Mouse (Mus musculus) forebrain, embryonic 12.5 days (tissue): ENCODE data around the gene Cavin1. TPM values are rescaled to one million over a fixed set of nuclear protein-coding genes. Genes with fewer than 3 reads are reported as not detected.

ENCODE experiments used
- ATAC-seq: fragments of 200-750 bp; cut with Nextera tagmentation; 2 replicates; pipeline ENCODE4 v1.8.0; 2017; ENCODE audit warnings: moderate TSS enrichment; ENCODE audit not compliant: low FRiP score
- H3K27ac ChIP-seq: fragments of 300-500 bp; sonication (generic); 2 replicates; pipeline ENCODE4 v1.5.1; 2016; ENCODE audit warnings: mild to moderate bottlenecking
- H3K27me3 ChIP-seq: fragments of 300-500 bp; sonication (generic); 2 replicates; pipeline ENCODE4 v1.6.1; 2016; ENCODE audit warnings: mild to moderate bottlenecking
- H3K36me3 ChIP-seq: fragments of 300-500 bp; sonication (generic); replicated peaks from 2 replicates; pipeline ENCODE4 v1.6.1; 2016; ENCODE audit warnings: mild to moderate bottlenecking
- H3K4me1 ChIP-seq: fragments of 300-500 bp; sonication (generic); 2 replicates; pipeline ENCODE4 v1.6.1; 2016
- H3K4me2 ChIP-seq: fragments of 300-500 bp; sonication (generic); 2 replicates; pipeline ENCODE4 v1.6.1; 2016; ENCODE audit warnings: mild to moderate bottlenecking, moderate library complexity
- H3K4me3 ChIP-seq: fragments of 300-500 bp; sonication (generic); replicated peaks from 2 replicates; pipeline ENCODE4 v1.5.1; 2016; ENCODE audit warnings: mild to moderate bottlenecking
- H3K9ac ChIP-seq: fragments of 300-500 bp; sonication (generic); 2 replicates; pipeline ENCODE4 v1.6.1; 2016; ENCODE audit warnings: mild to moderate bottlenecking
- H3K9me3 ChIP-seq: fragments of 300-500 bp; sonication (generic); 2 replicates; pipeline ENCODE4 v1.6.1; 2016
- WGBS: fragments of 180-500 bp; shearing (Covaris S2); methylation state at CpG from one replicate; pipeline ENCODE4 v1.1.7; 2016; 5-methylcytosine and 5-hydroxymethylcytosine counted together
- polyA plus RNA-seq: library from polyadenylated mRNA; unstranded; fragments of >200 nt; fragmentation: Nextera tagmentation; extraction: Ambion mirVana; gene quantifications from 2 replicates; pipeline ENCODE4 v1.2.1, GENCODE M21; 2016

Cavin1 gene
- polyA plus RNA-seq, 1 experiment from 2014 or later = 35.6 TPM

DNA sequence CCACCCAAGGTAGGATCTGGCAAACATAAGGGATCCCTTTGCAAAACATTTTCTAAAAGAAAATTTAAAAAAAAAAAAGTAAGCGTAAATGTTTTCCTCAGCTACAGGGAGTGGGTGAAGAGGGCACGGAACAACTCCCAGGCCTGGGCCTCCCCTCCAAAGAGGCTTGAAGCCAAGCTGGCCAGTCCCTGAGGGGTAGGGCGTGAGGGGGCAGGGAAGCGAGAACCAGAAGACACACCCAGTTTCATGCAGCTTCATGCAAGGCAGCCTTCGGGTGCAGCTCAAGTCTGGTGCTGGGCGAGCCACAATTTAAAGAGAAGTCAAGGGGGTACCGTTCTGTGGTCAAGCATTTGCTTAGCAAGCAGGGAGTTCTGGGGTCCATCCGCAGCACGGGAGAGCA lies 7.0 kb downstream of the Cavin1 start:
- H3K9ac ChIP-seq = no peak overlapping the region
- no peak overlapping the region for H3K4me2 ChIP-seq
- ATAC-seq = no peak
- peaks cover 7% of the 10 kb centered on the region for H3K4me1 ChIP-seq
- no peak overlapping the region for H3K27ac ChIP-seq
- H3K9me3 ChIP-seq = no peaks in the 10 kb centered on the region
- no peak overlapping the region for H3K4me3 ChIP-seq
- H3K27me3 ChIP-seq = peaks cover 77% of the 10 kb centered on the region
- 84% methylated on average over 9 of the region's 9 CpGs for WGBS
- no peaks in the 10 kb centered on the region for H3K36me3 ChIP-seq

DNA sequence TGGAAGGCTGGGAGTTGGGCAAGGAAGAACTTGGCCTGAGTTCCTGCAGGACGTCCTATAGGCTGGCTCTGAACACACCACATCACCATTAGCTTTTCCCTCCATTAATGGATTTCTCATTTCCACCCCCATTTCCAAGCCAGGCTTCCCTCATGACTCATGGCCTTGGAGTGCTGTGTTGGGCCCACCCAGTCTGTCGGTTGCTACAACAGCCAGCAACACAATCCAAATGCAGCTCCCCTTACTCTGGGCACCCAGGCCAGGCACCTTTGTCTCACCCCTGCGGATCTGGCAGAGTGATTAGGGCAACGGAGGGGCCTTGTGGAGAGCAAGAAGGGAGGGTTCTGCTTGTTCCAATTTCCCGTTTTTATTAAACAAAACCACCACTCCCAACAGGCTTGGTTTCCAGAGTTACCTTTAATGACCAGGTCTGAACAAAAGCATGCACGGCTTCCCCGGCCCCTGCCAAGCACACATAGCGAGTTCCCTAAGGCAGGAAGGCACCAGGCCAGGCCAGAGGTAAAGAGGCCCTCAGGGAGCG lies 8.2 kb downstream of the Cavin1 start:
- Histone ChIP-seq H3K36me3 (no peaks in the 10 kb centered on the region), H3K27ac (no peak overlapping the region), H3K4me1 (peaks cover 12% of the 10 kb centered on the region), H3K9ac (no peak overlapping the region), H3K27me3 (peaks cover 77% of the 10 kb centered on the region), H3K9me3 (no peaks in the 10 kb centered on the region), H3K4me2 (no peak overlapping the region), H3K4me3 (no peak overlapping the region)
- ATAC-seq = no peak
- WGBS = 63% methylated on average over 9 of the region's 9 CpGs

DNA sequence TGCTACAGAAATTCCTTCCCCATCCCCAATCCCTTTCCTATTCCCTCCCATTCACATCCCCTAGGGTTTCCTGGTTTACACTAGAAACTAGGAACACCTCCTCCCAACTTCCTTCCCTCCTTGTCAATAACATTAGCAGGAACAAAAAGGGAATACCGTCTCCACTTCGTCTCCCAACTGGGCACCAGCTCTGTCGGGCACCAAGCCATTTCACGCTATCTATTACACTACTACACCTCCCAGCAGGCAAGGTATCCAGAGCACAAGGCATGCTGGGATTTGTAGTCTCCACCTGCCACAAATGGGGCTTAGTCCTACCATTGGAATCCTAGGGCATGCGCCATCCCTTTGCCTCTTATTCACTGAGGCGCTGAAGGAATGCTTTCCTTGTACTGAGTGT lies 10.1 kb downstream of the Cavin1 start:
- peak; percentile 75; the same call in 1 of the 2 replicates for ATAC-seq
- H3K36me3 ChIP-seq = no peaks in the 10 kb centered on the region
- no peak overlapping the region for H3K4me3 ChIP-seq
- H3K9me3 ChIP-seq = no peaks in the 10 kb centered on the region
- peaks cover 13% of the 10 kb centered on the region for H3K4me1 ChIP-seq
- H3K9ac ChIP-seq = no peak overlapping the region
- no peak overlapping the region for H3K27ac ChIP-seq
- H3K4me2 ChIP-seq = peak overlapping the region; percentile 21; the same call in 1 of the 2 replicates
- H3K27me3 ChIP-seq = peaks cover 73% of the 10 kb centered on the region
- 10% methylated on average over 6 of the region's 6 CpGs for WGBS

DNA sequence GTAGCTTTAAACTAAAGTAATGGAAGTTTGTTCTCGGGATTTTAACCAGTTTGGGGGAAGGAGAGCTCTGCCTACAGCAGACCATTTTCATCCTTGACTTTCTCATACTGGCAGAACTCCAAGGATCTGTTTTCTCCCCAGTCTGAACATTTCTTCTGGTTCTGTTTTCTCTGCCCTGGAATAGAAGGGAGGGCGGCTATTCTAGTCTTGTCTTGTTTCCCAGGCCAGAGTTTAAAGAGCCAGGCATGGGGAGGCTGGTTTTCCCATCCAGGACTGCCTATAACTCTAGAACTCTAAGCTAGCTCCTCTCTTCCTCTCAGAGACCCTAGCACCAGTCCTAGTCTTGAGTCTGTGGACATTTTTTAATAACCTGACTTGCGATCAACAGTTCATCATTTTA lies 10.9 kb downstream of the Cavin1 start:
- H3K4me1 ChIP-seq = peaks cover 13% of the 10 kb centered on the region
- H3K27me3 ChIP-seq = peaks cover 66% of the 10 kb centered on the region
- no peak overlapping the region for H3K4me3 ChIP-seq
- no peak overlapping the region for H3K27ac ChIP-seq
- no peak for ATAC-seq
- 31% methylated on average over 3 of the region's 3 CpGs for WGBS
- no peaks in the 10 kb centered on the region for H3K9me3 ChIP-seq
- H3K4me2 ChIP-seq = no peak overlapping the region
- H3K36me3 ChIP-seq = no peaks in the 10 kb centered on the region
- H3K9ac ChIP-seq = no peak overlapping the region

DNA sequence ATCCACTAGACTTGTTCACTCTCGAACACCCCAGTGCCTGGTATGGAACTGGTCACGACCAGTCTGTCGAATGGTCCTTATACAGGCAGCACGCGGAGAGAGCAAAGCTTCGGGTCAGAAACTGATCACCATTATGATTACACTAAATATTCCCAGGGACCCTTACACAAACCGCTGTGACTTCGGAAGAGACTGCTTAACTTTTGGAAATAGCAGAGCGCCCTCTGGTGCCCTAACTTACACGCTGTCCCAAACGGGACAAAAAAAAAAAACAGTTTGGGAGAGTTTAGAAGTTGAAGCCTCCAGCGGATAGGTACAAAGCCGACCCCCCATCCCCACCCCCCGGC lies 11.2 kb downstream of the Cavin1 start:
- H3K9me3 ChIP-seq = no peaks in the 10 kb centered on the region
- peaks cover 13% of the 10 kb centered on the region for H3K4me1 ChIP-seq
- no peak overlapping the region for H3K27ac ChIP-seq
- peaks cover 62% of the 10 kb centered on the region for H3K27me3 ChIP-seq
- H3K4me2 ChIP-seq = peak overlapping the region; percentile 46
- H3K9ac ChIP-seq = no peak overlapping the region
- no peaks in the 10 kb centered on the region for H3K36me3 ChIP-seq
- WGBS = 4% methylated on average over 14 of the region's 14 CpGs
- H3K4me3 ChIP-seq = peak overlapping the region; percentile 20; the same call in 1 of the 2 replicates
- ATAC-seq = no peak

DNA sequence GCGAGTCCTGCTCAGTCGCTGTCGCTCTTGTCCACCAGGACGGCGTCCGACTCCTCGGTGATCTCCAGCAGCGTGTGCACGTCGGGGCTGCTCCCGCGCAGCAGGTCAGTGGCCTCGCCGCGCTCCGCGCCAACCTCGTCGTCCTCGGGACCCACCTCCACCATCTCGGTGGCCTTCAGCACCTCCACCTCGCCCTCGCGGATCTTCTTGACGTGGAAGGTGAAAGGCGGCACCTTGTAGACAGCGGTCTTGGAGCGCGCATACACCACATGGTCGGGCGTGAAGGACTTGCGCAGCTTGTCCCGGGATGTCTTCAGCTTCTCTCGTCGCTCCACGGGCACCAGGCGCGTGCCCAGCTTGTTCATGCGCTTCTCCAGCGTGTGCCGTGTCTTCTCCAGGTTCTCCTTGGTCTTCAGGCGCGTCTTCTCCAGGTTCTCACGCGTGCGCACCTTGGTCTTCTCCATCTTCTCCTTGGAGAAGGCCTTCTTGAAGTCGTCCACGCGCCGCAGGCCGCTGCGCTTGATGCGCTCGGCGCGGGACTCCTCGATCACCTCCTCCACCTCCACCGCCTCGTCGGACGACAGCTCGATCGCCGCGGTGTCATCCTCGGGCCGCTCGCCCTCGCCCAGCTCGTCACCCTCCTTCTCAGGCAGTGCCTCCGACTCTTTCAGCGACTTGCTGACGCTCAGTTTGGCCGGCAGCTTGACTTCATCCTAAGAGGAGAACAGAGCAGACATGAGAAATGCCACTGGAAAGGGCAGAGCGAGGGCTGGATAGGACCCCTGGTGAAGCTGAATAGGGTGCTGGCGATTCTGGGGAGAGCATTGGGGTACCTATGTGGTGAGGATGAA lies 11.8 kb downstream of the Cavin1 start:
- H3K9ac ChIP-seq = no peak overlapping the region
- H3K27me3 ChIP-seq = peaks cover 58% of the 10 kb centered on the region
- peak overlapping the region; percentile 20 for H3K4me3 ChIP-seq
- no peak overlapping the region for H3K27ac ChIP-seq
- no peaks in the 10 kb centered on the region for H3K36me3 ChIP-seq
- H3K4me2 ChIP-seq = peak overlapping the region; percentile 46
- peaks cover 13% of the 10 kb centered on the region for H3K4me1 ChIP-seq
- no peak for ATAC-seq
- WGBS = 8% methylated on average over 76 of the region's 76 CpGs
- H3K9me3 ChIP-seq = no peaks in the 10 kb centered on the region

DNA sequence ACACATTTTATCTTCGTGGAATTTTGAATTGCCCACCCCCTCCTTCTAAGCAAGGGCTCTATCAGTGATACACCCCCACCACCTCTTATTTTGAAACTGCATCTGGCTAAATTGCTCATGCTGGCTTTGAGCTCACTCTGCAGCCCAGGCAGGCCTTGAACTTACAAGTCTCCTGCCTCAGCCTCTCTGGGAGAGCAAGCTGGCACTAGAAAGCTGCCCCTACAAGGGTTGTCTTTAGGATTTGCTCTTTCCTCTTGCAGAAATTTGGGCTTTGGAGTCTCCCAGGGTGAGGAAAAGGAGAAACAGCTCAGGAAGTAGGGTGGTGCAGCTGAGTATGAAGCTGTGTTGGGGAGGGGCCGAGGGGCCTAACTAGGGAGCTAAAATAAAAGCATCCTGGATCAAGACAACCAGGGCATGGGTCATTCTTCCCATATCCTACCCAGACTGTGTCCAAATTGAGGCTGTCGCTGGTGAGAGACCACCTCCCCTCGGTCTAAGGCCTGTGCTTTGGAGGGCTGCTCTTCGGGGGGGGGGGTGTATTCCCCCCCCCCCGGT lies 12.7 kb downstream of the Cavin1 start:
- Histone ChIP-seq H3K9ac (no peak overlapping the region), H3K4me3 (no peak overlapping the region), H3K9me3 (no peaks in the 10 kb centered on the region), H3K4me2 (no peak overlapping the region), H3K27ac (no peak overlapping the region), H3K4me1 (peaks cover 13% of the 10 kb centered on the region), H3K36me3 (no peaks in the 10 kb centered on the region), H3K27me3 (peaks cover 60% of the 10 kb centered on the region)
- ATAC-seq = no peak
- WGBS = 36% methylated on average over 6 of the region's 6 CpGs

DNA sequence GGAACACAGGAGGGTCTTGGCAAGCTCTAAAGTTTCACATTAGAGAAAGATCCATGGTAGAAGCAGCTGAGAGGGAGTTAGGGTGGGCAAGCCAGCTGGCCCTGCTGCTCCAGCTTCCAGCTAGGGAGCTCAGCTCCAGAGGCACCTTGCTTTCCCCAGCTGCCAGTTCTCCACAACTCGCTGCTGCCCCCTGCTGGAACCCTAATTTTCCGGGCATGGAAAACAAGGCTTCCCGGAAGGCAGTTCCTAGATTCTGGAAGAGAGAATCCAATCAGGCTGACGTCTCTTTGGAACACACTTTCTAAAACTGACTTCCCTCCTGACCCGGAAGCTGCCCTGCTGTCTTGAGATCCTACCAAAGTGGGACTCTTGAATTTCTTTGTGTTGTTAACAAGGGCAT lies 13.4 kb downstream of the Cavin1 start:
- 0 out of 2 replicates have a peak overlapping the region, but pooled peaks have one; percentile 13 for H3K27ac ChIP-seq
- no peak overlapping the region for H3K9ac ChIP-seq
- ATAC-seq = no peak
- no peaks in the 10 kb centered on the region for H3K36me3 ChIP-seq
- peaks cover 14% of the 10 kb centered on the region for H3K4me1 ChIP-seq
- H3K4me2 ChIP-seq = no peak overlapping the region
- peaks cover 53% of the 10 kb centered on the region for H3K27me3 ChIP-seq
- no peaks in the 10 kb centered on the region for H3K9me3 ChIP-seq
- H3K4me3 ChIP-seq = no peak overlapping the region
- 4% methylated on average over 5 of the region's 5 CpGs for WGBS

DNA sequence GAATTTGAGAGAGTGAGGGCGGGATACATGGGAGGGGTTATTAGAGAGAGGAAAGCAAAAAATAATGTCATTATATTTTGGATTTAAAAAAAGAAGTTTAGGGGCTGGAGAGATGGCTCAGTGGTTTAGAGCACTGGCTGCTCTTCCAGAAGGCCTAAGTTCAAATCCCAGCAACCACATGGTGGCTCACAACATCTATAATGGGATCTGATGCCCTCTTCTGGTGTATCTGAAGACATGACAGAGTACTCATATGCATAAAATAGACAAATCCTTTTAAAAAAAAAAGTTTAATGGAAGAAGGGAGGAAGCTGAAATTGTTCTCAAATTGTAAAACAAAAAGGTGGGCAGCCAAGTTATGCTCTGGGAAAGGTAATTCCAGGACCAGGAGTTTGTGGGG lies 21.1 kb downstream of the Cavin1 start:
- Histone ChIP-seq H3K9ac (no peak overlapping the region), H3K4me1 (peaks cover 6% of the 10 kb centered on the region), H3K4me3 (no peak overlapping the region), H3K27me3 (peaks cover 3% of the 10 kb centered on the region; the same call in 1 of the 2 replicates), H3K4me2 (no peak overlapping the region), H3K36me3 (no peaks in the 10 kb centered on the region), H3K9me3 (no peaks in the 10 kb centered on the region), H3K27ac (no peak overlapping the region)
- no peak for ATAC-seq
- 76% methylated on average over 1 of the region's 1 CpGs for WGBS

DNA sequence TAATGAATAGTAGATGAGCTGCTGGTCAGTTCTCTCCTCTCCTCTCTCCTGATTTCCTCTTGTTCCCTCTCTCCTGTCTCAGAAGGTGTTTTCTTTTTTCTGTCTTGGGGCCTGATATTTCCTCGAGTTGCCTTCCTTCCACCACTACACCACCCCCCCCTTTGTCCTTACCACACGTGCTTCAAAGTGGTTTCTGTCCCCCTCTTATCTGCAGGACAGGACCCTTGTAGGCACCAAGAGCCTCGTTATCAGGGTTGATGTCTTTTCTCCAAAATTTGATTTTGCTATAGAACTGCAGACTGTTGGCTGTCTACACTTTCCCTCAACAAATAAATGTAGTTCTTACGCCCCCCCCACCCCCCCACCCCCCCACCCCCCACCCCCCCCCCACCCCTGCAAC lies 22.4 kb downstream of the Cavin1 start:
- 64% methylated on average over 4 of the region's 4 CpGs for WGBS
- no peak for ATAC-seq
- no peak overlapping the region for H3K27ac ChIP-seq
- no peaks in the 10 kb centered on the region for H3K36me3 ChIP-seq
- H3K27me3 ChIP-seq = no peaks in the 10 kb centered on the region; the same call in 1 of the 2 replicates
- H3K9ac ChIP-seq = no peak overlapping the region
- H3K4me3 ChIP-seq = no peak overlapping the region
- H3K4me2 ChIP-seq = no peak overlapping the region
- H3K9me3 ChIP-seq = no peaks in the 10 kb centered on the region
- peaks cover 6% of the 10 kb centered on the region for H3K4me1 ChIP-seq

DNA sequence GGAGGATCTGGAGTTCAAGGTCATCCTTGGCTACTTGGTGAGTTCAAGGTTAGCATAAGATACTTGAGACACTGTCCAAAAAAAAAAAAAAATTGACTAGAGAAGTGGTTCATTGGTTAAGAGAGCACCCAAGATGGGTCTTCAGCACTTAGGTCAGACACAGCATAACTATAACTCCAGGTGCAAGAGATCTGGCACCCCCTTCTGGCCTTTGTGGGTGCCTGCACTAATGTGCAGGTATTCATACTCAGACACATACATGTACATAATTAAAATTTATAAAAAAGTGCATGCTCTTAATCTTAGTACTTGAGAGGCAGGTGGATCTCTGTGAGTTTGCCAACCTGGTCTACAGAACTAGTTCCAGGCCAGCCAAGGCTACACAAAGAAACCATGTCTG lies 23.1 kb downstream of the Cavin1 start:
- Histone ChIP-seq H3K9ac (no peak overlapping the region), H3K4me3 (no peak overlapping the region), H3K36me3 (no peaks in the 10 kb centered on the region), H3K4me2 (no peak overlapping the region), H3K27ac (no peak overlapping the region), H3K4me1 (peaks cover 6% of the 10 kb centered on the region), H3K9me3 (no peaks in the 10 kb centered on the region), H3K27me3 (peaks cover under 1% of the 10 kb centered on the region; the same call in 1 of the 2 replicates)
- no peak for ATAC-seq

DNA sequence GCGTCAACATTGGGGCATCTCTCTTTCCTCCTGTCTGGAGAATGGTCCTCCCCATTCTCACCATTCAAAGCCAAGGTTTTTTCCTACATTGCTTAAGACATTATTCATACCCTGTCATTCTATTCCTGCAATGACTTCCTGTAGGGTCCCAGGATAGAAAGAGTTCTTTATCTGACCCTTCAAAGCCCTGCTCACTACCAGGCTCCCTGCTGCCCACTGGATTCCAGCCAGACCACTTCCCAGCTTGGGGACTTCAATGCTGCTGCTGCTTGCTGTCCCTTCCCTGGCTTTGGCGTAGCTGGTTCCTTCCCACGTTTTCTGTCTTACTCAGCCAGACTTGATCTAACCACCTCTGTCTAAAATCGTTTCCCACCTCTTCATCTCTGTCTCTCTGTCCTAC lies 23.8 kb downstream of the Cavin1 start:
- no peak for ATAC-seq
- peaks cover 6% of the 10 kb centered on the region; the same call in 1 of the 2 replicates for H3K27me3 ChIP-seq
- 47% methylated on average over 4 of the region's 4 CpGs for WGBS
- H3K9ac ChIP-seq = no peak overlapping the region
- H3K27ac ChIP-seq = no peak overlapping the region
- H3K4me2 ChIP-seq = no peak overlapping the region
- peaks cover 2% of the 10 kb centered on the region; the same call in 1 of the 2 replicates for H3K4me1 ChIP-seq
- no peaks in the 10 kb centered on the region for H3K9me3 ChIP-seq
- no peak overlapping the region for H3K4me3 ChIP-seq
- H3K36me3 ChIP-seq = no peaks in the 10 kb centered on the region
